ENCODE assay signal across 8 mouse cellular contexts in genomic region chr5:105519096-105519975, GRCm38 (mm10). TPM values are rescaled to one million over a fixed set of nuclear protein-coding genes. Genes with fewer than 3 reads are reported as not detected.
DNase-seq lines count a peak whose midpoint lies in the region; ATAC-seq lines count a peak whose summit lies in the region.

Gene Lrrc8c, plus strand, starts transcription at chr5:105519388.

- peak within 1 kb of the TSS; percentile 85 for H3K27ac ChIP-seq in hindbrain, embryonic 15.5 days (replicated peaks)

- DNase-seq in ZHBTc4 (ENCODE audit: low read depth, low spot score): peak; percentile 73
- peak; percentile 54 to 71 for DNase-seq in cerebellum, postnatal 36 days
- peak; percentile 78 for DNase-seq in gastrocnemius, adult 18-20 months (ENCODE audit: low spot score)
- peak; percentile 71 to 83 for DNase-seq in left cerebral cortex, adult 8-10 months (ENCODE audit: low spot score in 2 of 2)
- DNase-seq in right cerebral cortex, adult 18-20 months: peak; percentile 91
- peak; percentile 73 for DNase-seq in urinary bladder, adult 2 months (ENCODE audit: low spot score)

- H3K4me2 ChIP-seq in hindbrain, embryonic 15.5 days: peak within 1 kb of the TSS; percentile 90

- no peaks in the 10 kb centered on the region for H3K9me3 ChIP-seq in hindbrain, embryonic 15.5 days

- WGBS in hindbrain, embryonic 15.5 days: under 1% methylated on average over 85 of the region's 93 CpGs

- H3K36me3 ChIP-seq in hindbrain, embryonic 15.5 days: no peaks in the 10 kb centered on the region

- H3K4me1 ChIP-seq in hindbrain, embryonic 15.5 days (replicated peaks): peaks cover 24% of the 10 kb centered on the region

- no peaks in the 10 kb centered on the region for H3K27me3 ChIP-seq in hindbrain, embryonic 15.5 days

- peak within 1 kb of the TSS; percentile 86 for H3K9ac ChIP-seq in hindbrain, embryonic 15.5 days

- H3K4me3 ChIP-seq in hindbrain, embryonic 15.5 days: peak within 1 kb of the TSS; percentile 85

- peak; percentile 91 for ATAC-seq in hindbrain, embryonic 15.5 days (ENCODE audit: low FRiP score, low read depth)
- ATAC-seq in megakaryocyte, adult 5-6 weeks (ENCODE audit: poor library complexity, severe bottlenecking): peak; percentile 79

RNA-seq across cellular contexts. Expression of gene Lrrc8c, which starts in this region (rescaled TPM):
- total RNA-seq in gastrocnemius, adult 18-20 months (2021): 10 to 100 TPM in 1 of 2 experiments, 1 to 10 TPM in 1; 9.3 to 10.6 TPM
- 16.4 and 19.3 TPM in 2 replicates for polyA plus RNA-seq in hindbrain, embryonic 15.5 days (2015; fragmentation: Nextera tagmentation; extraction: Ambion mirVana)
- total RNA-seq in left cerebral cortex, adult 8-10 months (2022): 10 to 100 TPM; 25.5 to 29.1 (median 26.6) TPM
- 51.2 and 57.7 TPM in 2 replicates for total RNA-seq in megakaryocyte, adult 5-6 weeks (2015)
- 9.7 and 12.2 TPM in 2 replicates for total RNA-seq in megakaryocyte, adult 5-6 weeks (2017)
- 7.1 and 7.9 TPM in 2 replicates for polyA plus RNA-seq in urinary bladder, adult 2 months (2012; rRNA removed)

Comparison
In these comparisons a context has a peak if more than half of its experiments do, and no peak if none do; other contexts are left out.
1. Peak in every context shown above with its lines: DNase-seq, ATAC-seq, H3K4me3 ChIP-seq and H3K27ac ChIP-seq.